Mouse (Mus musculus): ENCODE results near the gene Plekhg2.

Plekhg2 gene

GRCm38 (mm10) chr7:28383606-28384005 lies 11.2 kb upstream of the Plekhg2 start:
- DNase-seq (ENCODE audit: extremely low read depth, low read depth), result no peak

- no peak for DNase-seq (ENCODE audit: extremely low read depth, low read depth)
These were observed 10.6 kb upstream of the Plekhg2 start for GRCm38 (mm10) chr7:28382981-28383396.

- no peak for DNase-seq (ENCODE audit: extremely low read depth, low read depth)
These were observed 10.1 kb upstream of the Plekhg2 start for GRCm38 (mm10) chr7:28382347-28382951.

- DNase-seq (ENCODE audit: extremely low read depth, low read depth), result no peak
These were observed 9.5 kb upstream of the Plekhg2 start for GRCm38 (mm10) chr7:28381938-28382337.

- no peak for DNase-seq (ENCODE audit: extremely low read depth, low read depth)
These were observed 8.8 kb upstream of the Plekhg2 start for GRCm38 (mm10) chr7:28381017-28381790.

GRCm38 (mm10) chr7:28380237-28381016 lies 8.0 kb upstream of the Plekhg2 start, which contains the start of gene Zfp36:
TSS of gene Zfp36 (minus strand) at chr7:28380253.
- DNase-seq (ENCODE audit: extremely low read depth, low read depth), result no peak

GRCm38 (mm10) chr7:28378769-28379651 lies 6.6 kb upstream of the Plekhg2 start:
- peak; percentile 71 for DNase-seq (ENCODE audit: extremely low read depth, low read depth)

- no peak for DNase-seq (ENCODE audit: extremely low read depth, low read depth)
These were observed 5.8 kb upstream of the Plekhg2 start for GRCm38 (mm10) chr7:28378066-28378690.

- no peak for DNase-seq (ENCODE audit: extremely low read depth, low read depth)
These were observed 5.0 kb upstream of the Plekhg2 start for GRCm38 (mm10) chr7:28377190-28378065.

- DNase-seq (ENCODE audit: extremely low read depth, low read depth), result no peak
These were observed 3.8 kb upstream of the Plekhg2 start for GRCm38 (mm10) chr7:28376011-28376771.

GRCm38 (mm10) chr7:28375176-28375921 lies 3.0 kb upstream of the Plekhg2 start:
- DNase-seq (ENCODE audit: extremely low read depth, low read depth), result peak; percentile 92

- DNase-seq (ENCODE audit: extremely low read depth, low read depth), result no peak
These were observed 2.2 kb upstream of the Plekhg2 start for GRCm38 (mm10) chr7:28374647-28375046.

GRCm38 (mm10) chr7:28373891-28374495 lies 1.6 kb upstream of the Plekhg2 start:
- no peak for DNase-seq (ENCODE audit: extremely low read depth, low read depth)

GRCm38 (mm10) chr7:28373131-28373581 lies 757 bp upstream of the Plekhg2 start:
- peak; percentile 81 for DNase-seq (ENCODE audit: extremely low read depth, low read depth)

- DNase-seq (ENCODE audit: extremely low read depth, low read depth), result no peak
These were observed 847 bp downstream of the Plekhg2 start for GRCm38 (mm10) chr7:28371514-28371989.

- no peak for DNase-seq (ENCODE audit: extremely low read depth, low read depth)
These were observed 1.4 kb downstream of the Plekhg2 start for GRCm38 (mm10) chr7:28370977-28371513.

- no peak for DNase-seq (ENCODE audit: extremely low read depth, low read depth)
These were observed 2.3 kb downstream of the Plekhg2 start for GRCm38 (mm10) chr7:28370051-28370450.
